Mouse (Mus musculus) testis, adult 2 months (tissue): ENCODE data around the gene Rsad2. TPM values are rescaled to one million over a fixed set of nuclear protein-coding genes. Genes with fewer than 3 reads are reported as not detected.

Source experiments
- H3K27ac ChIP-seq: fragments of 200-500 bp; 2 replicates; pipeline ENCODE4 v1.5.1; 2012; ENCODE audit warnings: low read depth, low read length; ENCODE audit not compliant: control insufficient read depth, insufficient read depth
- H3K27me3 ChIP-seq: fragments of 200-500 bp; 2 replicates; pipeline ENCODE4 v1.6.1; 2012; ENCODE audit warnings: mild to moderate bottlenecking, low read length, moderate library complexity; ENCODE audit not compliant: control insufficient read depth, insufficient read depth
- H3K36me3 ChIP-seq: fragments of 200-500 bp; 2 replicates; pipeline ENCODE4 v1.6.1; 2012; ENCODE audit warnings: mild to moderate bottlenecking, low read length; ENCODE audit not compliant: control insufficient read depth, insufficient read depth
- H3K4me1 ChIP-seq: fragments of 200-500 bp; 2 replicates; pipeline ENCODE4 v1.6.1; 2012; ENCODE audit warnings: low read length; ENCODE audit not compliant: control insufficient read depth, insufficient read depth
- H3K4me3 ChIP-seq: fragments of 200-500 bp; 2 replicates; pipeline ENCODE4 v1.5.1; 2012; ENCODE audit warnings: low read depth, mild to moderate bottlenecking, low read length, moderate library complexity, mixed read lengths; ENCODE audit not compliant: control insufficient read depth
- CTCF ChIP-seq: fragments of 200-500 bp; IDR thresholded peaks from 2 replicates; pipeline ENCODE4 v1.5.1; 2012; ENCODE audit warnings: low read depth, mild to moderate bottlenecking, inconsistent platforms, low read length, moderate library complexity; ENCODE audit not compliant: control insufficient read depth, insufficient read depth, insufficient replicate concordance
- POLR2A ChIP-seq: fragments of 200-500 bp; IDR thresholded peaks from 2 replicates; pipeline ENCODE4 v1.6.1; 2012; ENCODE audit warnings: low read depth, mild to moderate bottlenecking, inconsistent platforms, low read length, moderate library complexity; ENCODE audit not compliant: control insufficient read depth
- polyA plus RNA-seq: library from polyadenylated mRNA; depleted of rRNA; stranded (reverse); fragments of >200 nt; gene quantifications from 2 replicates; pipeline ENCODE4 v1.2.3, GENCODE M21; 2012

Rsad2 gene
- polyA plus RNA-seq, 1 experiment, result 0.07 TPM

DNA sequence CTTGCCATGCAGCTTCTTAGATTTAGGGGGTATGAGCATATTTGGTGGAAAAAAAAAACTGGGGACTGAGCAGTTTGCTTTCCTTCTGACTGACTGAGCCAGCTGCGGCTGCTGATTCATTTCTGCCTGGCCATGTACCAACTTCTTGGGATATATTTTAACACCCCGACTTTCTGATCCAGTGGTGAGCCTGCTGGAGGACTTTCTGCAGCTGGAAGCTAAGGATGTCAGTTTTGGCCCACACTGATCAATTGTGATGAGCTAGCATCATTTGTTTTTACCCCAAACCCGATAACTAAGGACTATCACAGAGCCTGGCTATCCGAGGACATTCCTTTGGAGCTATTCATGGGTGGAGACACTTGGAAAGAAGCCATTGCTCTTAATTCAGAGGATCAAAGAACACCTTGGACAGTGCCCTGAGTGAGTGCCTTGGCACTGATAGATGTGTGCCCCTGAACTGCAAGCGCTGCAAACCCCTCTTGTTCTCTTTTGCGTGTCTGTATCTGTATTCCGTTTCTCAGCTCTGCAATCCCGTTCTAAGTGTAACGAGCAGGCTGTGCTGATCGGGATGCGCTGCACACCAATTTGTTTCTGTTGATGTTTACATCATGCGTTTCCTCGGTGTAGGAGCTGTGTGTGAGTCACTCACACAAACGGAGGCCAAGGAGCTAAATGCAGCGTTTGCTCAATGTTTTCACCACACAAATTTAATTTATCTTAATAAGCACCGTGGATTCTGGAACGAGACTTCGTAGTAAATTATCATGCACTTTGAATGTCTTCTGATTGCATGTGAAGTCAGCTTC is 22.1 kb upstream of the Rsad2 start:
- H3K27me3 ChIP-seq, result no peaks in the 10 kb centered on the region

GRCm38 (mm10) chr12:26477198-26477597 is 20.9 kb upstream of the Rsad2 start:
- Histone ChIP-seq H3K4me3 (no peak overlapping the region), H3K27me3 (no peaks in the 10 kb centered on the region), H3K4me1 (no peaks in the 10 kb centered on the region), H3K36me3 (no peaks in the 10 kb centered on the region), H3K27ac (no peak overlapping the region)
- TF ChIP-seq POLR2A (no peak), CTCF (no peak)

More for the DNA sequence above, 22.1 kb upstream of the Rsad2 start:
- Histone ChIP-seq H3K27ac (no peak overlapping the region), H3K36me3 (no peaks in the 10 kb centered on the region), H3K4me1 (no peaks in the 10 kb centered on the region), H3K4me3 (no peak overlapping the region)
- TF ChIP-seq POLR2A, result no peak
- no peak for TF ChIP-seq CTCF

- Histone ChIP-seq H3K27me3 (no peaks in the 10 kb centered on the region), H3K4me1 (peaks cover 9% of the 10 kb centered on the region), H3K36me3 (no peaks in the 10 kb centered on the region), H3K4me3 (no peak overlapping the region), H3K27ac (no peak overlapping the region)
- no peak for TF ChIP-seq CTCF
These were observed 17.5 kb upstream of the Rsad2 start for GRCm38 (mm10) chr12:26473746-26474145.

- H3K4me1 ChIP-seq, result peaks cover 9% of the 10 kb centered on the region
- H3K36me3 ChIP-seq, result no peaks in the 10 kb centered on the region
- H3K27ac ChIP-seq, result no peak overlapping the region
- H3K27me3 ChIP-seq, result no peaks in the 10 kb centered on the region
- TF ChIP-seq POLR2A (no peak), CTCF (no peak)
- no peak overlapping the region for H3K4me3 ChIP-seq
These were observed 16.7 kb upstream of the Rsad2 start for GRCm38 (mm10) chr12:26472770-26473481.

DNA sequence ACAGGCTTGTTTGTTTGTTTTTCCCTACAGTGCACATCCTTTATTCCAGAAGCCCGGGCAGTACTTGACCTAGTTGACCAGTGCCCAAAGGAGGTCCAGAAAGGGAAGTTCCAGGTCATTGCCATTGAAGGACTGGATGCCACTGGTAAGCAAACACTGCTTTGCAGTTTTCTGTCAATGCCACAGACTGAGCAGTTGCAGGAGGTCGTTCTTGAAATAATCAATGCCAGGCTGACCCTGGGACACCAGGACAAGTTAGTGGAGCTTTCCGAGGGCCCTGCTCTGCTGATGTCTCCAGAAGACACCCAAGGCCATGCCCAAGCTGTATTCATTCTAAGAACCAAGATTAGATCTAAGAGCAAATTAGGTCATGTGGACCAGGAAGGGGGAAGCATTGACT is 15.1 kb upstream of the Rsad2 start:
- Histone ChIP-seq H3K4me1 (peaks cover 9% of the 10 kb centered on the region), H3K4me3 (no peak overlapping the region), H3K27ac (no peak overlapping the region), H3K27me3 (no peaks in the 10 kb centered on the region), H3K36me3 (no peaks in the 10 kb centered on the region)
- no peak for TF ChIP-seq POLR2A
- TF ChIP-seq CTCF, result no peak

DNA sequence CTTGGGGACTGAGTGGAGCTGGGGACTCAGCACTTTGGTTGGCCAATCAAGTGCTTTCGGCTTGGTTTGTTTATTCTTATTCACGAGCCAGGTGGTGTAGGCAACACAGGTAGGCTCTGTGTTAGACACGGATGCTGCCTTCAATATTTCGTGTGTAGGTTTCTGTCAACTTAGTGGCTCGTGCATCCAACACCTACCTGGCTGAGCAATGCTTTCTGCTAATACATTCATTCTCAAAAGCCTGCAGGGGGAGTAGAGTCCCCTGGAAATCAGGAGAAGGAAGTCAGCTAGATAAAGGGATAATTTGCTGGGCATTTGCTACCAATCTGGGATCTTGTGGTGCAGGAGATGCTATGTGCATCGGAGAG is 13.8 kb upstream of the Rsad2 start:
- H3K27ac ChIP-seq, result no peak overlapping the region

GRCm38 (mm10) chr12:26469098-26470041 is 13.1 kb upstream of the Rsad2 start, which contains the start of gene Cmpk2:
Gene Cmpk2, plus strand, starts transcription at chr12:26469204.
- Histone ChIP-seq H3K27ac (no peak within 1 kb of the TSS), H3K4me3 (peak within 1 kb of the TSS; percentile 83), H3K4me1 (peaks cover 9% of the 10 kb centered on the region), H3K36me3 (no peaks in the 10 kb centered on the region), H3K27me3 (no peaks in the 10 kb centered on the region)
- TF ChIP-seq POLR2A (no peak), CTCF (no peak)

More for the DNA sequence above, 13.8 kb upstream of the Rsad2 start:
- H3K4me3 ChIP-seq, result peak overlapping the region; percentile 83
- TF ChIP-seq CTCF (no peak), POLR2A (no peak)
- no peaks in the 10 kb centered on the region for H3K36me3 ChIP-seq
- H3K4me1 ChIP-seq, result peaks cover 9% of the 10 kb centered on the region
- no peaks in the 10 kb centered on the region for H3K27me3 ChIP-seq
